Mouse (Mus musculus) adrenal gland, adult 2 months (tissue): ENCODE data around the gene Lrrc61. TPM values are rescaled to one million over a fixed set of nuclear protein-coding genes. Genes with fewer than 3 reads are reported as not detected.
"Not testable (repeated sequence)": the region's sequence is repeated elsewhere in the genome, so short reads cannot be mapped to it uniquely, and the experiment has no call there.

Experiments used
- DNase-seq: peaks from one replicate; pipeline ENCODE4 v3.0.0; 2021
- long read RNA-seq: library from polyadenylated mRNA; stranded (forward); transcript quantifications from one replicate; pipeline ENCODE4 v2.0.0, GENCODE M21; 2021
- polyA plus RNA-seq: library from polyadenylated mRNA; depleted of rRNA; stranded (reverse); fragments of >200 nt; gene quantifications from 2 replicates; pipeline ENCODE4 v1.2.3, GENCODE M21; 2012; rRNA removed
- total RNA-seq, 2 experiments: library from RNA; stranded (reverse); gene quantifications; 2 replicates each; pipeline ENCODE4 v1.2.3; 2021

Gene Lrrc61
- total RNA-seq: 10 to 100 TPM; 30.8 to 45.1 TPM
- polyA plus RNA-seq: 32.4 and 33.3 TPM in 2 replicates
- long read RNA-seq, partial matches to known transcripts: 0 of 13 reads
- long read RNA-seq, other reads (novel, unspliced or antisense): 6 of 13 reads

DNA sequence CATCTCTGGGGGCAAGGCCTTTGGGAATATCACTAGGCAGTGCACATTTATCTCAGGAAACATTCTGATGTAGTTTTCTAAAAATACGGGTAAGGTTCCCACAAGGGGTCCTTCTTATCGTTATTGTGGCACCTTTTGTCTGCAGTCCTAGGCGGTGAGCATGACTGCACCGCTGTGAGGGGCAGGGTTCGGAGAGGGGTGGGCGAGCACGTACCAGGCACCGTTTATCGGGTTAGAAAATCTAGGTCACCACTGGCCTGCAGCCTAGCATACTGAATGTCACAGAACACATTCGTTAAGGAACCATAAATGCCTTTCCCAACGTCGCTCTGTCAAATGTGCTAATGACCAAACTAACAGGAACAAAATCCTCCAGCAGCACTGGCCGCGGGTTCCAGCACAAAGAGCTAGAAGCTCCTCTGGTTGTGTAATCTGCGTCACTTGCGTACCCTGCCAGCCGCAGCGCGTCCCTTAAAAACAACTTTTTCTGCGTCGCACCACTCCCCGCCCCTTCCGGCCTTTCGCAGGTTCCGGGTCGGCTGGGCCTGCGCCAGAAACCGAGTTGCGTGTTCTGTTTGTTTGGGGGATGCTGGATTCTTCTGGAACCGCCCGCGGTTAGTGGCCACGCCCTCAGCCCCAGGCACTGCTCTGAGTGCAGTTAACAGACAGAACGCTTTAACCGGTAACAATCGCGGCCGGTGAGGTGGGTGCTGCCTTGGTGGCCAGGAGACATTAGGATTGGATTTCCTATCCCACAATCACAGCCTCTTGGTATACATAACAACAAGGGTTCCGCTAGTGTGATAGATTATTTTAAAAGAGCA, at the start of gene Lrrc61:
Lrrc61 (plus strand) TSS at position 517 of the 824 bp plus-strand sequence.
- peak; percentile 97 for DNase-seq

DNA sequence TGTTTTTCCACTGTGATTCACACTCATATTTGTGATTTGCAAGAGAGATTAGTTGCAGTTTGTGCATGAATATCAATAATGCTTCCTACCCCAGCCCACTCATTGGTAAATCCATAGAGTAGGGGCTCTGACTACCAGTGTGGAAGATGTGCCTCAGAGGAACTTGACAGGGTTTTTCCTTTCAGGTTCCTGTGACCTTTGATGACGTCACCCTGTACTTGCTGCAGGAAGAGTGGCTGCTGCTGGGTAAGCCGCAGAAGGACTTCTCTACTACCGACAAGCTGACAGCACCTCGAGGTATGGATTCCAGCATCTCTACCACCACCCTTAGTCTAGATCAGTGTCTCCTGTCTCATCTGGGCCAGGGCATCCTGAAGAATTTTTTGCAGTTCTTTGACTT, 46.5 kb upstream of the Lrrc61 start:
- DNase-seq: no peak

GRCm38 (mm10) chr6:48510426-48510825, 44.2 kb upstream of the Lrrc61 start:
- DNase-seq: no peak

- peak; percentile 56 for DNase-seq
These were observed 42.7 kb upstream of the Lrrc61 start for GRCm38 (mm10) chr6:48511861-48512260.

GRCm38 (mm10) chr6:48524882-48525281, 29.7 kb upstream of the Lrrc61 start:
- DNase-seq: not testable (repeated sequence)

GRCm38 (mm10) chr6:48527901-48528300, 26.7 kb upstream of the Lrrc61 start:
- DNase-seq: no peak

DNA sequence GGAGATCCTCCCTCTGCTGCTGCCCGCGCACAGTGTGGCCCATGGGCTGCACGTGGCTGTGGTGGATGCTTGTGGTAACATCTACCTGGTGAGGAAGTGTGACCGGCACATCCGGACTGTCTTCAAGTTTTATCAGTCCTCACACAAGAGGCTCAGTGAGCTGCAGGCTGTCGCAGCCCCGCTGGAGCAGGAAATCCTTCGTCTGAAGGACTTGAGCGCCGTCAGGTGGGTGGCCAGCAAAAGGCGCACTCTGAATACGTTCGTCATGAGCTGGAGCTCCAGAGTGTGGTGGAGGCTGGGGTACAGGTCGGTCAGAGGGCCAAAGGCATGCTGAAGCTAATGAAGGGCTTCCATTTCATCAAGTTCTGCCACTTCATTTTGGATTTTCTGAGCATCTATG, 25.3 kb upstream of the Lrrc61 start:
- no peak for DNase-seq

DNA sequence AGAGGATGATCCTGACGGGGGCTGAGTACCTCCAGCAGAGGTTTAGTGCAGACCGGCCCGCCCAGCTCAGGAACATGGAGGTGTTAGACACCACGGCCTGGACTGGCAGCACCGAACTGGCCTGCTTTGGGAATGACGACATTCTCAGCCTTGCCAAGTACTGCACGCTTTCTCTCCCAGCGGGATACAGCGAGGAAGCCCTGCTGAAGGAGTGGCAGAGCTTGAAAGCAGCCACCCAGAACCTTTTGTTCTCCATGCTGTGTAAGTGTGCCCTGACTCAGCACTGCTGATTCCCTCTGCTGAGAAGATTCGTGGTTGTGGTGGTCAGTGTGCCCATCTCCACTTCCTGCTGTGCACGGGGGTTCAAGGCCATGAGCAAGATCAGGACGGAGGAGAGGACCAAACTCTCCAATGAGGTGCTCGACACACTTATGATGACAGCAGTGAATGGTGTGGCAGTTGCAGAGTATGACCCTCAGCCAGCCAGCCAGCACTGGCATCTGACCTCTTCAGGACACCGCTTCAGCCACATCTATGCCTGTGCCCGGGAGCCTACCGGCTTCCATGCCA, 24.6 kb upstream of the Lrrc61 start:
- no peak for DNase-seq

- DNase-seq: no peak
These were observed 23.7 kb upstream of the Lrrc61 start for GRCm38 (mm10) chr6:48530862-48531261.

GRCm38 (mm10) chr6:48533475-48533874, 21.1 kb upstream of the Lrrc61 start:
- no peak for DNase-seq

DNA sequence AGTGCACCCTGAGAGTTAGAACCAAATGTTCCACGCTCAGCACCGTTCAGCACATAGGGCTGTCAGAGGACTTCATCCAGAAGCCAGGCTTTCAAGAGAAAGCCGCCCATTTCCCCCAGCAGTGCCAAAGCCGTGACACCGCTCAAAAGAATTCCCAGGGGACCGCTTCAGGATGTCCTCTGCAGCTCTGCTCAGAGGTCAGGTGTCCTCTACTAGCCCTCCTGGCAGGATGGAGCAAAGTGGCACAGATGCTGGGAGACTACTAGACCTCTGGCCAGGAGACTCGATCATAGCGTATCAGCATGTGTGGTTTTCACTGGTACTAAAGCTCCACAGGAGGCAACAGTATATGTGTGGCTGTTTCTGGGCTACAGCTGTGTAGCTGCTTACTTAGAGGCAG, 19.7 kb upstream of the Lrrc61 start:
- DNase-seq: no peak

GRCm38 (mm10) chr6:48536091-48536490, 18.5 kb upstream of the Lrrc61 start:
- DNase-seq: no peak

- peak; percentile 92 for DNase-seq
These were observed 17.3 kb upstream of the Lrrc61 start, which contains the start of gene Atp6v0e2 for GRCm38 (mm10) chr6:48537105-48537954. Gene Atp6v0e2 (plus strand): TSS chr6:48537615.

- DNase-seq: peak; percentile 77
These were observed 15.5 kb upstream of the Lrrc61 start for GRCm38 (mm10) chr6:48538841-48539737.

DNA sequence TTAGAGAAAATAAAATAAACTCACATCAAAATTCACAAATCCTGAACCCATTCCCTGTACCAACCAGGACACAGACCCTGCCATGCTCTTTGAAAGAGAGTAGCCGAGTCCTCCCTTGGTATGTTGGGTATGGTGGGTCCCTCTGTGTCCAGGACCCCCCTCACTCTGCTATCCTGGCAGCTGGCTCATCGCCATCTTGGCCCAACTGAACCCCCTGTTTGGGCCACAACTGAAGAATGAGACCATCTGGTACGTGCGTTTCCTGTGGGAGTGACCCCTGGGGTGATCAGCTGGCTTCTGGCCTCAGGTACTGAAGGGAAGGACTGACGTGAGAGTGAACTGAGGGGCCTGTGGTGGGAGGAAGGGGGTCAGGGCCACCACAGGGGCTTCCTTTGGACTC, 14.7 kb upstream of the Lrrc61 start:
- no peak for DNase-seq

DNA sequence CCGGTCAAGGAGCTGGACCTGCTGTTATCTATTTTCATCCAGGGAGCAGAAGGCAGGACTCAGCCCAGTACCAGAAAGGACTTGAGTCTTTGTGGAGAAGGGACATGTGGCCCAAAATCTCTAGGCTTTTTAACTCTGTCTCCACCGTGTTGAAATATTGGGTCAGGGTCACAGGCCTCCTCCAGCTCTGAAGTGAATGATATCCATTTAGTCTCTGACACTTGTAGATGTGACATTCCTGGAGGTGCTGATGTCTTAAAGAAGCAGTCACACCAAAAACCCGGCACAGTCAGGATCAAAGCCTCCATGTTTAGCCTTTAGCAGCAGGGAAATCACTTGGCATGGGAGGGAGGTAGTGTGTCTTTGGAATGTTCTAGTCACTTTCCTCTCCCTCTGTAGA, 13.9 kb upstream of the Lrrc61 start:
- no peak for DNase-seq

DNA sequence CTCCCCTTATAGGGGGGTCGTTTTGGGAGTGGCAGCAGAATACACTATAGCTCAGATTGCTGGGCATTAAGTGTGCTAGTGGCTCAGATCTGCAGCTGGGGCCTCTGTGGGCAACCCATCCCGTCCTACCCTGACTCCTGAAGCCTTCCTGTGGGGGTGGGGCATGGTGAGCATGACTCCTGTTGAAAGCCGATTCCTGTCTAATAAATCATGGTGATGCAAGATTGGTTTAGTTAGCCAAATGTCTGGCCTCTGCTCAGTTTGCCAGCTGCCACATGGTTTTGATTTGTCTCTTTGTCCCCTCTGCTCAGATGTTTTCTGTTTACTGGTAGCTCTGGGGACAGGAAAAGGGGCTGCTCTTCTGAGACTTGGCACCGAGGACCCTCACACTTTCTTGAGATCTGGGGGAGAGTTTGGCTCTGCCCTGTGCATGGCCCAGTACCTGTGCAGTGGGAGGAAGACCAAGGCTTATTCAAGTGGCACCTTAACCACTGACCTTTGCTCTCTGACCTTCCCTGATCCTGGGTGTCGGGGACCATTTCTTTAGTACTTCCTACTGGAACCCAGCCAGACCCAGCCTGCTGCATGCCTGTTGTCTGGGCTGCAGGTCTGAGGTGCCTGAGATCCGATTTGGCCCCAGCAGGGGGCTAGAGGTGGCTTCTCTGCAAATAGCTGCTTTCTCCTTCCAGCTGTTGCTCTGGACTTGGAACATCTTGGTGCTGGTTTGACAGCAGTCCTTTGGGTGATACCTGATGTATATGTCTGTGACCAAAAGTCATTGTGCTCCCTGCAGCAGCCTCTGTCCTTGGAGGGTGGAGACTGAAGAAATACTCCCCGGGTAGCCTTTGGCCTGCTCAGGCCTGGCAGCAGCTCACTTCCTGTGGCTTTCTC, 12.8 kb upstream of the Lrrc61 start:
- DNase-seq: peak; percentile 90

- DNase-seq: no peak
These were observed 12.0 kb upstream of the Lrrc61 start for GRCm38 (mm10) chr6:48542631-48543030.

DNA sequence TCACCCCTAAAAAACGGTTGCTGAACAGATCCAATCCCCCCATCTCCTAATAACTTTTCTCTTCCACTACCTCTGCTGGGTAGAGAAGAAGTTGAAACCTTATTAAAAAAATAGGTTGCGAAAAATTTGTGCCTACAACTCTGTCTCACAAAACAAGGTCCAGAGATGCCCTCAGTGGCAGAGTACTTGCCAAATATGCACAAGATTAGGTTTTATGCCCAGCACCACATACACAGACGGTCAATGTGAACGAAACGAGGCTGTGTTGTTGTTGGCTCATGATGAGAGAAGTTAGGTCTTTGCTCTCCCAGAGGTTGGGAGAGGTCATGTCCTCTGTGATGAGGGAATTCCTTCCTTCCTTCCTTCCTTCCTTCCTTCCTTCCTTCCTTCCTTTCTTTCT, 9.3 kb upstream of the Lrrc61 start:
- DNase-seq: no peak

DNA sequence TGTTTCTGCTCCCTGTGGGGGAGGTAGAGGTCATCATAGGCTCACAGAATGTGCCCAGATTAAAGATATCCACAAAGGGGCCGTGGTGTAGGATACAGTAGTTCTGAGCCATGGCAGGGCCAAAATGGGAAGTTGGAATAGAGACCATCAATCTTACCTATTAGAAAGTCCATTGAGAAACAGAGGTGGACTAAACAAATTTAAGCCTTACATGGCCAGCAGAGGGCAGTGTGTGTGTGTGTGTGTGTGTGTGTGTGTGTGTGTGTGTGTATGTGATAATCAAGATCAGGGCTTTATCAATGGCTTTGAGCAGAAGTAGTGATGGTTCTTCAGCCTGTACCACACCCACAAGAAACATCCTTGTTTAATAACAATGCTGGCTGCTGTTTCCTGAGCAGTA, 8.3 kb upstream of the Lrrc61 start:
- DNase-seq: no peak
